Mouse (Mus musculus) embryonic facial prominence, embryonic 14.5 days (tissue): ENCODE data around the gene Acod1. TPM values are rescaled to one million over a fixed set of nuclear protein-coding genes. Genes with fewer than 3 reads are reported as not detected.

Experiments used
- ATAC-seq: fragments of 200-750 bp; cut with Nextera tagmentation; 2 replicates; pipeline ENCODE4 v1.8.0; 2017; ENCODE audit warnings: low read depth, moderate number of reproducible peaks, moderate TSS enrichment
- DNase-seq: peaks from one replicate; pipeline ENCODE4 v3.0.0-alpha.2; 2015; ENCODE audit warnings: low spot score
- H3K27ac ChIP-seq: fragments of 300-500 bp; sonication (generic); replicated peaks from 2 replicates; pipeline ENCODE4 v1.5.1; 2014; ENCODE audit warnings: low read depth, mild to moderate bottlenecking, low read length, moderate library complexity
- H3K27me3 ChIP-seq: fragments of 300-500 bp; sonication (generic); replicated peaks from 2 replicates; pipeline ENCODE4 v1.6.1; 2014; ENCODE audit warnings: low read length; ENCODE audit not compliant: control insufficient read depth, insufficient read depth
- H3K36me3 ChIP-seq: fragments of 300-500 bp; sonication (generic); 2 replicates; pipeline ENCODE4 v1.6.1; 2014; ENCODE audit warnings: low read length, mixed read lengths; ENCODE audit not compliant: control insufficient read depth, insufficient read depth
- H3K4me1 ChIP-seq: fragments of 300-500 bp; sonication (generic); 2 replicates; pipeline ENCODE4 v1.6.1; 2014; ENCODE audit warnings: antibody characterized with exemption, low read length; ENCODE audit not compliant: control insufficient read depth, insufficient read depth
- H3K4me2 ChIP-seq: fragments of 300-500 bp; sonication (generic); 2 replicates; pipeline ENCODE4 v1.6.1; 2014; ENCODE audit warnings: low read depth, mild to moderate bottlenecking, low read length, moderate library complexity, mixed read lengths
- H3K4me3 ChIP-seq: fragments of 300-500 bp; sonication (generic); 2 replicates; pipeline ENCODE4 v1.5.1; 2014; ENCODE audit warnings: low read depth, mild to moderate bottlenecking, low read length
- H3K9ac ChIP-seq: fragments of 300-500 bp; sonication (generic); 2 replicates; pipeline ENCODE4 v1.6.1; 2014; ENCODE audit warnings: low read depth, mild to moderate bottlenecking, low read length, moderate library complexity, mixed read lengths
- H3K9me3 ChIP-seq: fragments of 300-500 bp; sonication (generic); 2 replicates; pipeline ENCODE4 v1.6.1; 2016; ENCODE audit warnings: low read length; ENCODE audit not compliant: control insufficient read depth
- WGBS: fragments of 180-500 bp; shearing (Covaris S2); extraction: QIAGEN DNeasy Blood & Tissue Kit; methylation state at CpG from one replicate; pipeline ENCODE4 v1.1.7; 2014; 5-methylcytosine and 5-hydroxymethylcytosine counted together
- polyA plus RNA-seq: library from polyadenylated mRNA; unstranded; fragments of >200 nt; fragmentation: Nextera tagmentation; extraction: Ambion mirVana; gene quantifications from 2 replicates; pipeline ENCODE4 v1.2.1, GENCODE M21; 2014

The Acod1 gene
- polyA plus RNA-seq, 1 experiment from 2014 or later = 0.06 TPM

- 16% methylated on average over 12 of the region's 12 CpGs for WGBS
- DNase-seq = no peak
- no peaks in the 10 kb centered on the region for H3K27me3 ChIP-seq
- no peak; the same call in 1 of the 2 replicates for ATAC-seq
- peak overlapping the region; percentile 77; the same call in 1 of the 2 replicates for H3K27ac ChIP-seq
- no peaks in the 10 kb centered on the region for H3K4me1 ChIP-seq
- peak overlapping the region; percentile 83 for H3K4me2 ChIP-seq
- no peaks in the 10 kb centered on the region for H3K9me3 ChIP-seq
- peak overlapping the region; percentile 73 for H3K9ac ChIP-seq
- H3K4me3 ChIP-seq = peak overlapping the region; percentile 61
- peaks cover 19% of the 10 kb centered on the region for H3K36me3 ChIP-seq
Measured at GRCm38 (mm10) chr14:103069465-103069863, 22.7 kb downstream of the Acod1 start.

- Histone ChIP-seq H3K4me3 (peak within 1 kb of the TSS; percentile 61), H3K9ac (peak within 1 kb of the TSS; percentile 73), H3K27me3 (no peaks in the 10 kb centered on the region), H3K36me3 (peaks cover 24% of the 10 kb centered on the region), H3K4me1 (no peaks in the 10 kb centered on the region), H3K27ac (peak within 1 kb of the TSS; percentile 77), H3K9me3 (no peaks in the 10 kb centered on the region), H3K4me2 (peak within 1 kb of the TSS; percentile 83)
- peak; percentile 98 for ATAC-seq
- 0% methylated on average over 29 of the region's 65 CpGs for WGBS
- DNase-seq = peak; percentile 97
Measured at GRCm38 (mm10) chr14:103069864-103070611, 23.3 kb downstream of the Acod1 start, which contains the start of gene Cln5. Gene Cln5, plus strand, starts transcription at chr14:103070216.

- H3K27ac ChIP-seq = peak overlapping the region; percentile 77; the same call in 1 of the 2 replicates
- H3K4me1 ChIP-seq = no peaks in the 10 kb centered on the region
- H3K27me3 ChIP-seq = no peaks in the 10 kb centered on the region
- WGBS = 2% methylated on average over 10 of the region's 10 CpGs
- H3K4me2 ChIP-seq = peak overlapping the region; percentile 83
- peak overlapping the region; percentile 73 for H3K9ac ChIP-seq
- H3K4me3 ChIP-seq = peak overlapping the region; percentile 61
- H3K9me3 ChIP-seq = no peaks in the 10 kb centered on the region
- ATAC-seq = no peak
- peak; percentile 12 for DNase-seq
- peaks cover 28% of the 10 kb centered on the region for H3K36me3 ChIP-seq
Measured at GRCm38 (mm10) chr14:103070790-103071189, 24.0 kb downstream of the Acod1 start.

- Histone ChIP-seq H3K27me3 (no peaks in the 10 kb centered on the region), H3K36me3 (peaks cover 35% of the 10 kb centered on the region), H3K4me3 (no peak overlapping the region), H3K9ac (no peak overlapping the region), H3K4me2 (peak overlapping the region; percentile 83; the same call in 1 of the 2 replicates), H3K4me1 (no peaks in the 10 kb centered on the region), H3K9me3 (no peaks in the 10 kb centered on the region), H3K27ac (no peak overlapping the region)
- DNase-seq = no peak
- ATAC-seq = no peak
- 92% methylated on average over 12 of the region's 12 CpGs for WGBS
Measured at GRCm38 (mm10) chr14:103071471-103071870, 24.7 kb downstream of the Acod1 start.

GRCm38 (mm10) chr14:103072731-103073130, 26.0 kb downstream of the Acod1 start:
- Histone ChIP-seq H3K4me2 (no peak overlapping the region), H3K36me3 (peaks cover 46% of the 10 kb centered on the region), H3K4me1 (no peaks in the 10 kb centered on the region), H3K9ac (no peak overlapping the region), H3K9me3 (no peaks in the 10 kb centered on the region), H3K27me3 (no peaks in the 10 kb centered on the region), H3K27ac (no peak overlapping the region), H3K4me3 (no peak overlapping the region)
- ATAC-seq (no peak), DNase-seq (no peak)
- WGBS = 89% methylated on average over 4 of the region's 4 CpGs

- peaks cover 53% of the 10 kb centered on the region for H3K36me3 ChIP-seq
- WGBS = 94% methylated on average over 8 of the region's 8 CpGs
- no peak overlapping the region for H3K27ac ChIP-seq
- no peaks in the 10 kb centered on the region for H3K27me3 ChIP-seq
- H3K9ac ChIP-seq = no peak overlapping the region
- H3K4me1 ChIP-seq = no peaks in the 10 kb centered on the region
- H3K4me2 ChIP-seq = no peak overlapping the region
- no peaks in the 10 kb centered on the region for H3K9me3 ChIP-seq
- DNase-seq (no peak), ATAC-seq (no peak)
- no peak overlapping the region for H3K4me3 ChIP-seq
Measured at GRCm38 (mm10) chr14:103073825-103074224, 27.0 kb downstream of the Acod1 start.

- Histone ChIP-seq H3K4me3 (no peak overlapping the region), H3K27ac (no peak overlapping the region), H3K4me2 (no peak overlapping the region), H3K9ac (no peak overlapping the region), H3K9me3 (no peaks in the 10 kb centered on the region), H3K27me3 (no peaks in the 10 kb centered on the region), H3K36me3 (peaks cover 53% of the 10 kb centered on the region), H3K4me1 (no peaks in the 10 kb centered on the region)
- 90% methylated on average over 7 of the region's 7 CpGs for WGBS
- DNase-seq = no peak
- ATAC-seq = no peak
Measured at GRCm38 (mm10) chr14:103075166-103075565, 28.4 kb downstream of the Acod1 start.

GRCm38 (mm10) chr14:103077272-103078005, 30.7 kb downstream of the Acod1 start:
- Histone ChIP-seq H3K9ac (no peak overlapping the region), H3K27me3 (no peaks in the 10 kb centered on the region), H3K27ac (no peak overlapping the region), H3K36me3 (peaks cover 60% of the 10 kb centered on the region), H3K4me3 (no peak overlapping the region), H3K4me1 (no peaks in the 10 kb centered on the region), H3K9me3 (no peaks in the 10 kb centered on the region), H3K4me2 (no peak overlapping the region)
- 85% methylated on average over 9 of the region's 9 CpGs for WGBS
- DNase-seq (no peak), ATAC-seq (no peak)
